Mouse (Mus musculus) activated CD4-positive, CD25-positive, alpha-beta regulatory T cell, adult 4 months (primary cell): Measurements from ENCODE around the gene Cd55. TPM values are rescaled to one million over a fixed set of nuclear protein-coding genes. Genes with fewer than 3 reads are reported as not detected.
"Not testable (repeated sequence)": the region's sequence is repeated elsewhere in the genome, so short reads cannot be mapped to it uniquely, and the experiment has no call there.

Experiments used
- ATAC-seq: one replicate; pipeline ENCODE4 v1.8.0; 2017
- polyA plus RNA-seq, 2 experiments: library from polyadenylated mRNA; unstranded; fragments of 100-300 nt; shearing (Covaris generic); gene quantifications; one replicate each; pipeline ENCODE4 v1.2.1; 2017

The Cd55 gene
- polyA plus RNA-seq, 2 experiments from 2014 or later, result 29.3 to 35.0 TPM

DNA sequence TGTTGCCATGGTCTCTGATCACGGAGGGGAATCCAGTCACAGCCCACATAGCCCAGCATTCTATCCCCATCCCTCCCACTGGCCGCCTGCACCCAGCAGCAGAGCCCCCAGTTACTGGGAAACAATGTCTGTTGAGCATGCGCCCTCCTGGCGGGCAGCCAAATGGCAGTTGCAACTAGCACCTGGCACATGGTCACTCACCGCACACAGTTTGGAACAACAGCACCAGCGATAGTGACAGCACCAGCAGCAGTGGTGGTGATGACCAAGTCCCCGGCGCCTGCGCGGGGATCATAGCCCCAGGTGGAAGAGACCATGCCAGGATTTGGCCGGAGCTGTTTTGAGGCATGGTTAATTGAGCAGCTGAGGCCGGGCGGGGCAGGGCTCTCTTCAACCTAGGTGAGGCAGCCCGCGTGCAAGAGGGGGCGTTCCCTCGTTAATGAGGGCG lies 39.9 kb downstream of the Cd55 start, which contains the start of gene Cd55b:
TSS of gene Cd55b (minus strand) at position 346 of the 448 bp plus-strand sequence.
- no peak for ATAC-seq

DNA sequence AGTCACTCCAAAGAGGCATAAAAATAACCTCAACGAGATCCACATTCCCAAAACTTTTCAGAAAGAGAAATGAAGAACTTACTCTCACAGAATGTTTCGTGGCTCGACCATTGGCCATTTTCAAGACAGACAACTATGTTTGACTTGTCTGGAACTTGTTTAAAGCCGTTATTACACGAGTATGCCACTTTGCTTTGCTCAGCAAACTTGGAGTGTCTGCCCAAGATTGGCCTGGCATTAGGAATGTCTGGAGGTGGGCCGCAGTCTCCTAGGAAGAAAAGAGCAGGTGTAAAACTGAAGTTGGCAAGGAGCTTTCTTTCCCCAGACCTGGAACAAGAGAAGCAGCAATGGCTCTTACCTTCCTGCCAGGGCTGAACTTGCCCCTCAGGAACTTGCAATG lies 40.5 kb downstream of the Cd55 start:
- not testable (repeated sequence) for ATAC-seq

DNA sequence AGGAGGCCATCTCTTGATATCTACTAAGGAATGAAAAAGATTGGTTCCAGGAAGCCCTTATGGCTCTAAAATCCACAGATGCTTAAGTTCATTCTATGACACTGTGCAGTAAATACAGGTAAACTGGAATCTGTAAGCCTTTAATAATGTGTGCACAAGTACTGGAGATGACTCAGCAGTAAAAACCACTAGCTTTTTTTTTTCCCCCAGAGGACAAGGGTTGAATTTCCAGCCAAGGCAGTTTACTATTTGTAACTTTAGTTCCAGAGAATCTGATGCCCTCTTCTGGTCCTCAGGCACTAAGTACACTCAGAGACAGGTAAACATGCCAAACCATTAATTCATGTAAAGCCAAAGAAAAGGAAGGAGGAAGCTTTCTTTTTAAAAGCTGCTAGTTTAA lies 65.4 kb downstream of the Cd55 start:
- not testable (repeated sequence) for ATAC-seq

Other genes starting within 250 kb of the Cd55 start
- not detected for gene Cd55b, start 39.7 kb downstream of the Cd55 start, polyA plus RNA-seq
- not detected for gene Zp3r, start 166.9 kb upstream of the Cd55 start, polyA plus RNA-seq
- gene C4bp, start 198.9 kb upstream of the Cd55 start, polyA plus RNA-seq, result not detected